Mouse (Mus musculus) intestine, postnatal 0 days (tissue): Measurements from ENCODE around the gene Txn2. TPM values are rescaled to one million over a fixed set of nuclear protein-coding genes. Genes with fewer than 3 reads are reported as not detected.

Experiments
- ATAC-seq: fragments of 200-750 bp; cut with Nextera tagmentation; 2 replicates; pipeline ENCODE4 v1.8.0; 2017; ENCODE audit warnings: mild to moderate bottlenecking, moderate TSS enrichment, moderate library complexity
- H3K27ac ChIP-seq: fragments of 300-500 bp; sonication (generic); 2 replicates; pipeline ENCODE4 v1.5.1; 2014; ENCODE audit warnings: mild to moderate bottlenecking, low read depth, low read length, moderate library complexity
- H3K27me3 ChIP-seq: fragments of 300-500 bp; sonication (generic); replicated peaks from 2 replicates; pipeline ENCODE4 v1.6.1; 2014; ENCODE audit warnings: low read length, mixed read lengths; ENCODE audit not compliant: control insufficient read depth, insufficient read depth
- H3K36me3 ChIP-seq: fragments of 300-500 bp; sonication (generic); 2 replicates; pipeline ENCODE4 v1.6.1; 2014; ENCODE audit warnings: mild to moderate bottlenecking, moderate library complexity; ENCODE audit not compliant: control insufficient read depth, insufficient read depth
- H3K4me1 ChIP-seq: fragments of 300-500 bp; sonication (generic); replicated peaks from 2 replicates; pipeline ENCODE4 v1.6.1; 2014; ENCODE audit warnings: antibody characterized with exemption, low read length, mixed read lengths; ENCODE audit not compliant: control insufficient read depth, insufficient read depth
- H3K4me2 ChIP-seq: fragments of 300-500 bp; sonication (generic); replicated peaks from 2 replicates; pipeline ENCODE4 v1.6.1; 2014; ENCODE audit warnings: low read depth, mild to moderate bottlenecking, moderate library complexity
- H3K4me3 ChIP-seq: fragments of 300-500 bp; sonication (generic); 2 replicates; pipeline ENCODE4 v1.5.1; 2014; ENCODE audit warnings: low read depth, low read length
- H3K9ac ChIP-seq: fragments of 300-500 bp; sonication (generic); 2 replicates; pipeline ENCODE4 v1.6.1; 2014; ENCODE audit warnings: mild to moderate bottlenecking, low read depth, low read length
- H3K9me3 ChIP-seq: fragments of 300-500 bp; sonication (generic); 2 replicates; pipeline ENCODE4 v1.6.1; 2016; ENCODE audit warnings: mixed run types; ENCODE audit not compliant: control insufficient read depth
- CTCF ChIP-seq: sonication (generic); IDR thresholded peaks from 2 replicates; pipeline ENCODE4 v1.5.1; 2016; ENCODE audit warnings: low read depth, mild to moderate bottlenecking, control low read depth, antibody characterized with exemption, moderate library complexity
- WGBS: fragments of 180-500 bp; shearing (Covaris S2); extraction: QIAGEN DNeasy Blood & Tissue Kit; methylation state at CpG from one replicate; pipeline ENCODE4 v1.1.7; 2014; 5-methylcytosine and 5-hydroxymethylcytosine counted together
- polyA plus RNA-seq: library from polyadenylated mRNA; unstranded; fragments of >200 nt; fragmentation: Nextera tagmentation; extraction: Ambion mirVana; gene quantifications from 2 replicates; pipeline ENCODE4 v1.2.1, GENCODE M21; 2015

The Txn2 gene
- polyA plus RNA-seq, 1 experiment from 2014 or later, result 173 TPM

DNA sequence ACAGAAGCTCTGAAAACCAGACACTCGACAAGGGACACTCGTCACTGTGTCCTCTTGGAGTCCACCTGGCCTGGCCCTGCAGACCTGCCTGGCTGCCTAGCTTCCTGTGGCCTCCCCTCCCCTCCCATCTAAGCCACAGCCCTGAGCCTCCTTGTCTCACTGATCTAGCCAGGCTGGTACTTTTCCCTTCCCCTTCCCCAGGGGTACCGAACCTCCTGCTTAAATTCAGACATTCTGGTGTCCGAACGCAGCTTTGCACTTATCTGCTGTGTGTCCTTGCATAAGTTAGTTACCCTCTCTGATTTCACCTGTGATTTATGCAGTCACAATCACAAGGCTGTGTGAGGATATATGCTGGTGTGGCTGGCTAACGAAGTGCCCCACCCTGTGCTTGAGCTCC, 46.5 kb downstream of the Txn2 start:
- no peak for ATAC-seq
- Histone ChIP-seq H3K9me3 (no peaks in the 10 kb centered on the region), H3K4me2 (no peak overlapping the region), H3K27ac (peak overlapping the region; percentile 21), H3K36me3 (no peaks in the 10 kb centered on the region), H3K27me3 (no peaks in the 10 kb centered on the region), H3K4me1 (peaks cover 8% of the 10 kb centered on the region), H3K4me3 (no peak overlapping the region), H3K9ac (no peak overlapping the region)
- WGBS, result 62% methylated on average over 6 of the region's 6 CpGs
- no peak for TF ChIP-seq CTCF

GRCm38 (mm10) chr15:77881698-77882097, 47.1 kb downstream of the Txn2 start:
- peak; percentile 66 for ATAC-seq
- Histone ChIP-seq H3K9ac (no peak overlapping the region), H3K4me2 (no peak overlapping the region), H3K9me3 (no peaks in the 10 kb centered on the region), H3K27ac (0 out of 2 replicates have a peak overlapping the region, but pooled peaks have one; percentile 21), H3K27me3 (no peaks in the 10 kb centered on the region), H3K4me3 (no peak overlapping the region), H3K4me1 (peaks cover 10% of the 10 kb centered on the region), H3K36me3 (no peaks in the 10 kb centered on the region)
- WGBS, result 13% methylated on average over 5 of the region's 5 CpGs
- no peak for TF ChIP-seq CTCF

DNA sequence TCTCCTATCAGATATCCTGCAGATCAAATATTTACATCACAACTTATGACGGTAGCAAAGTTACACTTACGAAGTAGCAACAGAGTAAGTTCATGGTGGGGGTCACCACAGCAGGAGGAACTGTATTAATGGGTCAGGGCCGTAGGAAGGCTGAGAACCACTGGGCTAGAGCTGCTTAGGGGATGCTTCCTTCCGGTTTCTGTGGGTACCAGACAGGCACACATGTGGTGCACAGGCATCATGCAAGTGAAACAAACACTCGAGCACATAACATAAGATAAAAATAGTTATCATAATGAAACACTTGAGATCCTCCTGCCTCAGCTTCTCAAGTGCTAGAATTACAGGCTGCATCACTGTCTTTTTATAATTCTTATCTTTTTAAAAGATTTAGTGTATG, 48.1 kb downstream of the Txn2 start:
- H3K36me3 ChIP-seq, result no peaks in the 10 kb centered on the region
- no peak for TF ChIP-seq CTCF
- H3K4me3 ChIP-seq, result no peak overlapping the region
- 84% methylated on average over 5 of the region's 5 CpGs for WGBS
- no peak overlapping the region for H3K27ac ChIP-seq
- peaks cover 13% of the 10 kb centered on the region for H3K4me1 ChIP-seq
- no peak overlapping the region for H3K4me2 ChIP-seq
- ATAC-seq, result no peak
- no peak overlapping the region for H3K9ac ChIP-seq
- no peaks in the 10 kb centered on the region for H3K9me3 ChIP-seq
- no peaks in the 10 kb centered on the region for H3K27me3 ChIP-seq

DNA sequence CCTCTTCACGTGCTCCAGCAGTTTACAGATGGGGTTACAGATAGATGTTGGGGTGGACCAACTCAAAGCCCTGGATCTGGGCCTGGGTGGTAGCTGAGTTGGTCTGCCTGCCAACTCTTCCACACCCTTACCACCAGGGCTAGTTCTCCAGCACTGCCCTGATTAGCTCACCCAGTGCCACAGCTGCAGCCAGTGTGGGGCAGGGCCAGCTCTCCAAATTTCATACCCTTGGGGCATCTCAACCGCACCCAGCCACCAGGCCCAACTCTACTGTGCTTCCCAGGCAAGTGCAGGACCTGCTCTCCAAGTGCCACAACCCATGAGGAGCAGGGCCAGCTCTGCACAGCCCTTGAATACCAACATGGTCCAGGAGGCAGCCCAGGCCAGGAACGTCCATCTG, 49.0 kb downstream of the Txn2 start:
- Histone ChIP-seq H3K4me2 (no peak overlapping the region), H3K4me3 (no peak overlapping the region), H3K36me3 (no peaks in the 10 kb centered on the region), H3K9me3 (no peaks in the 10 kb centered on the region), H3K4me1 (peaks cover 13% of the 10 kb centered on the region), H3K27ac (no peak overlapping the region), H3K27me3 (no peaks in the 10 kb centered on the region), H3K9ac (no peak overlapping the region)
- WGBS, result 95% methylated on average over 3 of the region's 3 CpGs
- ATAC-seq, result no peak
- no peak for TF ChIP-seq CTCF

- Histone ChIP-seq H3K9ac (no peak overlapping the region), H3K9me3 (no peaks in the 10 kb centered on the region), H3K4me2 (no peak overlapping the region), H3K36me3 (no peaks in the 10 kb centered on the region), H3K4me1 (peaks cover 12% of the 10 kb centered on the region; the same call in 1 of the 2 replicates), H3K4me3 (no peak overlapping the region), H3K27me3 (no peaks in the 10 kb centered on the region), H3K27ac (no peak overlapping the region)
- TF ChIP-seq CTCF, result peak; percentile 39; the same call in 1 of the 2 replicates
- ATAC-seq, result no peak
- WGBS, result 73% methylated on average over 2 of the region's 2 CpGs
Measured at GRCm38 (mm10) chr15:77877209-77877608, 51.6 kb downstream of the Txn2 start.

DNA sequence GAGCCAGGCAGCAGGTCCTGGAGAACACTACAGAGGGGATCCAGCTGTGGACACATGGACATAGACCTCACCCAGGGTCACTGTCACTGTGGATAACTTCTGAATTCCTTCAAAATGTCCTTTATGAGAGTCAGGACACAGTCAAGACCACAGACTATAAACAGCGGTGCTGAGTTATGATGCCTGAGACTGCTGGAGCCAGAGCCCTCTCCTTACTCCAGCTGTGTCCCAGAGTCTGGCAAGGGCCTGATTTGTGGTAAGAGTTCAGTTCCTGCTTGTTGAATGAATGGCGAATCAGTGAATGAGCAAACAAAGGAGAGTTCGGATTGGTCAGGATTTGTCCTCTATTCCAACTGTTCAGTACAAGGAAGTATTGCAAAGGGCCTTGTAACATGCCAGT, 52.1 kb downstream of the Txn2 start:
- no peaks in the 10 kb centered on the region for H3K9me3 ChIP-seq
- no peak overlapping the region for H3K4me3 ChIP-seq
- ATAC-seq, result no peak
- no peak overlapping the region for H3K9ac ChIP-seq
- WGBS, result 49% methylated on average over 3 of the region's 3 CpGs
- H3K4me2 ChIP-seq, result no peak overlapping the region
- no peaks in the 10 kb centered on the region for H3K36me3 ChIP-seq
- no peak for TF ChIP-seq CTCF
- no peaks in the 10 kb centered on the region for H3K27me3 ChIP-seq
- H3K4me1 ChIP-seq, result peaks cover 8% of the 10 kb centered on the region; the same call in 1 of the 2 replicates
- H3K27ac ChIP-seq, result peak overlapping the region; percentile 50; the same call in 1 of the 2 replicates

GRCm38 (mm10) chr15:77875953-77876352, 52.9 kb downstream of the Txn2 start:
- no peaks in the 10 kb centered on the region for H3K36me3 ChIP-seq
- WGBS, result 43% methylated on average over 6 of the region's 6 CpGs
- H3K4me2 ChIP-seq, result no peak overlapping the region
- peaks cover 8% of the 10 kb centered on the region; the same call in 1 of the 2 replicates for H3K4me1 ChIP-seq
- no peak for TF ChIP-seq CTCF
- ATAC-seq, result peak; percentile 26; the same call in 1 of the 2 replicates
- H3K9me3 ChIP-seq, result no peaks in the 10 kb centered on the region
- no peak overlapping the region for H3K9ac ChIP-seq
- no peaks in the 10 kb centered on the region for H3K27me3 ChIP-seq
- H3K4me3 ChIP-seq, result no peak overlapping the region
- no peak overlapping the region for H3K27ac ChIP-seq
